Mouse (Mus musculus) frontal cortex, postnatal 14 days (tissue): ENCODE results near the gene Snd1.
A peak's percentile ranks its signal among the peaks of the same experiment; 100 is the strongest.

Source experiments
- DNase-seq, 2 experiments: peaks; one replicate each; pipeline ENCODE4 v3.0.0; 2022; ENCODE audit warnings: low spot score in 2 of 2

Snd1 gene

DNA sequence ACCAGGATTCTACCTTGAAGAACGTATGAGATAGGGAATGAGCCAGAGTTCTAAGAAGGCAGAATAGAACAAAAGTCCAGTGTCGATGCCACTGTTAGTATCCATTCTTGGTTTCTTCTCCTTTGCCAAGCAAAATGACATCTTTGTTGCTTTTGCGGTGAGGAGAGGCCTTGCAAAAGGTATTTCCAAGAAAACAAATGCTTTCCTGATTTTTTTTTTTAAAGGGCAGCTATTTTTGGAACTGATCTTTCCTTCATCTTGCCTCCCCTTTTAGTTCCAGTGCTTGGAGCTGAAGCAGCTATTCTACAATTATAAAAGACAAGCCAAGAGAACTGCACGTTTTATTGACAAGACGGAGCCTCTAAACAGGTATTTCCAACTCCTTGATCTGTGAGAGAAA lies at the start of gene Snd1:
Gene Snd1, plus strand, starts transcription at position 301 of the 400 bp plus-strand sequence.
- no peak for DNase-seq

DNA sequence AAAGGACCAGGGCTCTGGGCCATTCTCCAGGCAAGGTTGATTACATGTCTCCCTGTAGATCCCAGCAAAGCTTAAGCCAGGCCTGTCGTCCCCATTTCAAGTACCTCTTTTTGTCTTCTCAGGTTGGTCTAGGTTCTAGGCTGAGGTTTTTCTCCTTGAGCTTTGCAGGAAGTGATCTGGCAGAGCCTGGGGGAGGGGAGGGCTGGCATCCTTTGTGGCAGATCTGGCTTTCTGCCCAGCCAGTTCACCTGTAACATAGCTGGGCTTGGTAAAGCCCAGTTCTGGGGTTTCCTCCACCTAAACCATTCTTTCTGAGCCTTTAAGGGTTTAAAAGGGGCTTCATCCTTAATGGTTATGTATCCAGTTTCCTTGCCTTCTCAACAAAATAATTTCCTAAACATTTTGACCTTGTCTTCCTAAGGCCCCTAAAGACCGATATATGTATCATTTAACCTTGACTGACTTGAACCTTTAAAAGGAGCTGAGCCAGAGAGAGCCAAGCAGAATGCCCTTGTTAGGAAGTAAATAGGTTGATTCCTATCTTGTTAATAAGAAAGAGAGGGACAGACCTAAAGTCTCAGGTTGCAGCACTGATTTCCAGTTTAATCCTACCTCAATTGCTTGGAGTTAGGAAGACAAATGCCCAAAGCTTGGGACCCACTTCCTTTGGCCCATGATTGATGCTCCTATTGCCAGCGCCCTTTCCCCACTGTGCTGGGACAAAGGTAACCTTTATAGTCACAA lies 47.7 kb upstream of the Snd1 start, which contains the start of gene Fscn3:
Gene Fscn3, plus strand, starts transcription at position 694 of the 744 bp plus-strand sequence.
- no peak for DNase-seq

- no peak for DNase-seq
These were observed 46.6 kb upstream of the Snd1 start, which contains the start of gene Gcc1 for GRCm38 (mm10) chr6:28428290-28428689. Gcc1 (minus strand) TSS chr6:28428390.

DNA sequence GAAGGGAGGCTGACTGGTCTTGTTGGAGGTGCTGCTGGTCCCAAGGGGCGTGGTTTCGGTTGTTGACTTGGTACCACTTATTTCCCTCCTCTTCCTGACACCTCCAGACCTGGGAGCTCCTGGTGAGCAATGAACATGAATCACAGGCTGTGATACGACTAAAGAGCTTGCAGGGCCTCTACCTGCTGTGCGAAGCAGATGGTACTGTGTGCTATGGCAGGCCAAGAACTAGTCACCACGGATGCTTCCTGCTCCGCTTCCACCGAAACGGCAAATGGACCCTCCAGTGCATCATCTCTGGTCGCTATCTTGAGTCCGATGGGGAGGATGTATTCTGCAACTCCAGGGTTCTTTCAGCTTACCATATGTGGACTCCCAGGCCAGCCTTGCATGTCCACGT lies 45.1 kb upstream of the Snd1 start:
- DNase-seq, result no peak

DNA sequence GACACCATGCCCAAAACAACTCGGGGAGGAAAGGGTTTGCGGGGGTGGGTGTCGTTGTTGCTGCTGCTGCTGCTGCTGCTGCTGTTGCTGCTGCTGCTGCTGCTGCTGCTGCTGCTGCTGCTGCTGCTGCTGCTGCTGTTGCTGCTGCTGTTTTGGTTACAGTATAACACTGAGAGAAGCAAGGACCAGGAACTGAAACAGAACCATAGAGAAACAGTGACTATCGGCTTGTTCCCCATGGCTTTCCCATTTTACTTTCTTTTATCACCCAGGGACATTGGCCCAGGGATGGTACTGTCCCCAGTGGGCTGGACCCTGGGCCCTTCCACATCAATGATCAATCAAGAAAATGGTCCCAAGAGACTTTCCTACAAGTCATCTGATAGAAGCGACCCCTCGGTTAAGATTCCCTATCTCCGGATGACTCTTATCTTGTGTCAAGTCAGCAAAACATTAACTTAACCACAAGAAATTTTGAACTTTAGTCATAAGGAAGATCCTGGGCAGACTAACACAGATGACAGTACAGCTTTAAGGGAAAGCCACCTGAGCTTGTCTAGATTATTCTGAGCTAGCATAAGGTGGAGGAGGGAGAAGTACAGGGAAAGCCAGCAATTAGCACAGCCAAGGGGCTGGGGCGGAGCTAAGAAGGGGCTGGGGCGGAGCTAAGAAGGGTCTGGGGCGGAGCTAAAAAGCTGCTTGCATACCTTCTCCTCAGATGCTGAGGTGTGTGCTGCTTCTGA lies 44.0 kb upstream of the Snd1 start:
- no peak for DNase-seq

DNA sequence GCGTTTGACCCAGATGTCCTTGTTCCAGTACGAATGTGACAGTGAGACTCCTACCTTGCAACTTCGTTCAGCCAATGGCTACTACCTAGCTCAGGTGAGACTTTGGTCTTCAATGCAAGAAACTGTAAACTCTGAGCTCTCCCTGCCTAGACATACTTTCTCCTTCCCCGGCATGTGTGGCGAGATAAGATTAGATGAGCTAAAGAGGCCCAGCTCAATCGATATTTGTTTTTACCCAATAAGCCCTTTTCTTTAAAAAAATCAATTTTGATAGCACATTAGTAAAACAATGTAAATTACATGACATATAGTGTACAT lies 43.4 kb upstream of the Snd1 start:
- DNase-seq, result no peak

DNA sequence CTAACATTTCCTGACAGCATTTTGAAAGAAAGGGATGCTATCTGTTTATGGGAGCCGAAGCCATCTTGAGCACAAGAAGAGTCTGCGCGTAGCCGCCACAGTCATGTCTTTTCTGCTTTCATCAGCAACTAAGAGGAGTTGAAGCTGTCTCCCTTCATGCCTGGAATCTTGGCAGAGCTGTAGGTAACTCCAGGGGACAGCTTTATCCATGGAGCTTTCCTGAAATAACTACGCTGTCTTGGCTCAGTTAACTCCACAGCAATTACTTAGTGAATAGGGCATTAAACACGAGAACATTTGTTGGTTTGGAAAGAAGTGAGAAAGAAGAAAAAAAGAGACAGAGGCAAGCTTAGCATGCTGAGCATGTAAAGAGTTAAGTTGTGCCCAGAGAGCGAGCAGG lies 27.0 kb upstream of the Snd1 start:
- no peak for DNase-seq

DNA sequence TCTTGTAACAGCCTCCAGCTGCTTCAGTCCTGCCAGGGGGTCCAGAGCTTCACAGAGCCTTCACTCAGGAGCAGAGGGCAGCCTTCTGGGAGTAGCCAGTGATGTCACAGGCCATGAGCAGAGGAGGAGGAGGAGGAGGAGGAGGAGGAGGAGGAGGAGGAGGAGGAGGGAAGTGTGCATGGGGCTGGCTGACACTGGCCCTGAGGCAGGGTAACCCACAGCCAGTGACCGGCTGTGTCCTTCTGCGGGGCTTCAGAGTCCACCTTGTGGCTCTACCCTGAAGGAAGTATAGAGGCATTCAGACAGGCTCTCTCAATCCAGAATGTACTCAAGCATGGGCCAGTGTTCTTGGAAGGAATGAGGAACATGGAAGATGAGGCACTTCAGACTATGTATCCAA lies 25.7 kb upstream of the Snd1 start, which contains the start of gene Pax4:
Gene Pax4, minus strand, starts transcription at position 101 of the 400 bp plus-strand sequence.
- DNase-seq, result no peak

GRCm38 (mm10) chr6:28450481-28450880 lies 24.5 kb upstream of the Snd1 start:
- no peak for DNase-seq

GRCm38 (mm10) chr6:28450977-28451376 lies 24.0 kb upstream of the Snd1 start:
- DNase-seq, result no peak

DNA sequence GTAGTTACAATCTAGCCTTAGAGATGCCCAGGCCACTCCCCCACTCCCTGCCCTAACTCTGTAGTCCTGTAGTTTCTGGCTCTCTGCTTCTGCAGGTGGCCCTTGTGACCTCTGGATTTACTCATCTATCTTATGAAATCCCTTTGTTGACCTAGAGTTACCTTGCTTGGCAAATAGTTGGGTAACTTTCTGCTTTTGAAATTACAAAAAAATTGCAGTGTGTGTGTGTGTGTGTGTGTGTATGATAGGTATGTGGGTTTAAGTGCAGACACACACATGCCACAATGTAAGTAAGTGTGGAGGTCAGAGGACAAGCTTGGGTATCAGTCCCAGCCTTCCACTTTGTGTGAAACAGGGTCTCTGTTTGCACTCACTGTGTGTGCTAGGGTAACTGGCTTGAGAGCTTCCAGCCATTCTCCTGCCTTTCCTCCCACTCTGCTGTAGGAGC lies 15.7 kb upstream of the Snd1 start:
- no peak for DNase-seq

- DNase-seq, result peak in 1 of 2 experiments; percentile 44
These were observed 14.4 kb upstream of the Snd1 start for GRCm38 (mm10) chr6:28460534-28460933.

- no peak for DNase-seq
These were observed 10.3 kb upstream of the Snd1 start for GRCm38 (mm10) chr6:28464630-28465029.

GRCm38 (mm10) chr6:28470017-28470602 lies 4.8 kb upstream of the Snd1 start:
- DNase-seq, result no peak

DNA sequence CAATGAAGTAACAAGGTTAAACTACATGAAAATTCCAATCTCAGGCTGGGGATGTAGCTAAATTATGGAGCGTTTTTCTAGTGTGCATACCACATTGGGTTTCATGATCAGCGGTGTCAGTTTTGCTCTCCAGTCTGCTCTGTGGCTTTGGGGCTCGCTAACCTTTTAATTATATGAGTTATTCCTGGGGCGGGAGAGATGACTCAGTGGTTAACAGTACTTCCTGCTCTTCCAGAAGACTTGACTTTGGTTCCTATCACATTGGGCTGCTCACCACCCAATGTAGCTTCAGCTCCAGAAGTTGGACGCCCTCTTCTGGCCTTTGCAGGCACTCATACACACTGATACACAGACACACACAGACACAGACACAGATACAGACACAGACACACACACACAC lies 4.3 kb upstream of the Snd1 start:
- no peak for DNase-seq

DNA sequence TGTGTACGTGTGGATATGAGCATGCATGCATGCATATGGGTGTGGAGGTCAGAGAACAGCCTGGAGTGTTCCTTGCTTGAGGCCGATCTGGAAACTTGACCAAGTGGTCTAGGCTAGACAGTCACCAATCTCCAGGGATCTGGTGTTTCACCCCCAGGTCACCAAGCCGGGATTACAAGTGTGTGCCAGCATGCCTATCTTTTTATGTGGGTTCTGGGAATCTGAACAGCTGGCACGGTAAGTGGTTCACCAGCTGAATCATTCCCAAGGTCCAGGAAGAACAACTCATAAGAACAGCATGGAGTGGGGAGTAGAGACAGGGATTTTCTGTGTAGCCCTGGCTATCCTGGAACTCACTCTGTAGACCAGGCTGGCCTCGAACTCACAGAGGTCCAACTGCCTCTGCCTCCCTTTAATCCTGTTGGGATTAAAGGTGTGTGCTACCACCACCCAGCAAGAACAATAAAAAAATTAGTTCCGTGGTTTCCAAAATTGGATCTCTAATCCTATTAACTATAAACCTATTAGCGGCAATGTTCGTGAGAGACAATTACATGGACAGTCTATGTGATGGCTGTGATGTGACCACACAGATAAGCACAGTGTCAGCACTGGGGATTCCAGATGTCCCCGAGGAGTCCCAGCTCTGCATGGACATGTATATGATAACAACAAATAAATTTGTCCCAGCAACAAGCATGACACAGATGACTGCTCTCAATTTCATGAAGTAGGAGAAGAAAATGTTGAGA lies 3.5 kb upstream of the Snd1 start:
- DNase-seq, result no peak

DNA sequence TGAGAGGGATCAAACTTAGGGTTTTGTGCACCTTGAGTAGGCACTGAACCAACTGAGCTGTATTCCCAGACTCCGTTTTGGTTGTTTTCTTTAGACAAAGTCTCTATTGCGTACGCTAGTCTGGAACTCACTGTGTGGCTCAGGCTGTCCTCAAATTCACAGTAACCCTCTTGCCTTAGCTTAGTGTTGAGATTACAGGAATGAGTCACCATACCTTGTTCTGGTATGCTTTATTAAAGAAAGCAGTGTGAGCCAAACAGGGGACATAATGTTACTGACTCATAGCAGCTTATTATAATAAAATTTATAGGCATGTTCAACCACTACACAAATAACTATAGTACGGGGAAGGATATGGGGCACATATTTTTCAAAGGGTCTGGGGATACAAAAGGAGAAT lies 728 bp upstream of the Snd1 start:
- no peak for DNase-seq

GRCm38 (mm10) chr6:28479865-28480751 lies 5.2 kb downstream of the Snd1 start:
- peak; percentile 97 to 99 for DNase-seq

GRCm38 (mm10) chr6:28480752-28481492 lies 6.0 kb downstream of the Snd1 start:
- no peak for DNase-seq

- DNase-seq, result no peak
These were observed 7.9 kb downstream of the Snd1 start for GRCm38 (mm10) chr6:28482711-28483315.
